Mouse (Mus musculus) ES-E14 (cell line): ENCODE results near the gene Celsr1. TPM values are rescaled to one million over a fixed set of nuclear protein-coding genes. Genes with fewer than 3 reads are reported as not detected.

ENCODE experiments used
- DNase-seq: peaks from one replicate; pipeline ENCODE4 v3.0.0-alpha.2; 2013; ENCODE audit warnings: low read depth, low spot score
- H3K27ac ChIP-seq: 2 replicates; pipeline ENCODE4 v1.5.1; 2012; ENCODE audit warnings: low read depth, mild to moderate bottlenecking, low read length, moderate library complexity, mixed read lengths; ENCODE audit not compliant: poor library complexity, insufficient read depth, severe bottlenecking
- H3K36me3 ChIP-seq: 2 replicates; pipeline ENCODE4 v1.6.1; 2012; ENCODE audit warnings: mild to moderate bottlenecking, low read length, moderate library complexity, mixed read lengths; ENCODE audit not compliant: control insufficient read depth, poor library complexity, insufficient read depth, severe bottlenecking
- H3K4me1 ChIP-seq, 2 experiments: fragments of 150-350 bp in 1 of 2; sonication (generic) in 1 of 2; 2 replicates each; pipeline ENCODE4 v1.6.1; 2012; ENCODE audit warnings: low read length in 2 of 2, mild to moderate bottlenecking in 1 of 2, mixed read lengths in 1 of 2; ENCODE audit not compliant: control insufficient read depth in 2 of 2, insufficient read depth in 2 of 2, poor library complexity in 1 of 2
- H3K4me3 ChIP-seq, 2 experiments: fragments of 150-350 bp in 1 of 2; sonication (generic) in 1 of 2; 2 replicates each; pipeline ENCODE4 v1.5.1; 2012; ENCODE audit warnings: low read length in 2 of 2, low read depth in 1 of 2, mild to moderate bottlenecking in 1 of 2, mixed read lengths in 1 of 2; ENCODE audit not compliant: insufficient read depth in 1 of 2, poor library complexity in 1 of 2, severe bottlenecking in 1 of 2
- H3K9ac ChIP-seq: 2 replicates; pipeline ENCODE4 v1.6.1; 2012; ENCODE audit warnings: low read depth, mild to moderate bottlenecking, low read length, mixed read lengths; ENCODE audit not compliant: poor library complexity, insufficient read depth, severe bottlenecking
- H3K9me3 ChIP-seq: fragments of 150-350 bp; sonication (generic); 2 replicates; pipeline ENCODE4 v1.6.1; 2012; ENCODE audit warnings: low read depth, mild to moderate bottlenecking, low read length; ENCODE audit not compliant: control insufficient read depth, insufficient read depth
- CHD2 ChIP-seq: IDR thresholded peaks from 2 replicates; pipeline ENCODE4 v1.6.1; 2014; ENCODE audit warnings: mild to moderate bottlenecking, low read depth, low read length, inconsistent platforms
- HCFC1 ChIP-seq: IDR thresholded peaks from 2 replicates; pipeline ENCODE4 v1.6.1; 2012; ENCODE audit warnings: low read length, inconsistent platforms, borderline replicate concordance; ENCODE audit not compliant: insufficient read depth
- MAFK ChIP-seq: IDR thresholded peaks from 2 replicates; pipeline ENCODE4 v1.6.1; 2014; ENCODE audit warnings: mild to moderate bottlenecking, low read depth, low read length, inconsistent platforms; ENCODE audit not compliant: insufficient read depth
- ZC3H11A ChIP-seq: IDR thresholded peaks from 2 replicates; pipeline ENCODE4 v1.6.1; 2012; ENCODE audit warnings: low read depth, mild to moderate bottlenecking, inconsistent platforms, low read length, borderline replicate concordance
- ZNF384 ChIP-seq: IDR thresholded peaks from 2 replicates; pipeline ENCODE4 v1.6.1; 2012; ENCODE audit warnings: low read depth, low read length, inconsistent platforms
- in situ Hi-C, 2 experiments: fragments of 600-800 bp; cut with MboI; formaldehyde crosslinking; loops; one replicate each; pipeline ENCODE4 v1.15.1; 2025; ENCODE audit warnings: low sequenced_read_pairs in 2 of 2, inconsistent platforms in 1 of 2; ENCODE audit not compliant: unreplicated experiment in 2 of 2
- total RNA-seq: library from RNA; depleted of rRNA; stranded (reverse); fragments of 300-350 nt; gene quantifications from 2 replicates; pipeline ENCODE4 v1.2.3, GENCODE M21; 2012

The Celsr1 gene
- total RNA-seq, 1 experiment, result 12.6 TPM

DNA sequence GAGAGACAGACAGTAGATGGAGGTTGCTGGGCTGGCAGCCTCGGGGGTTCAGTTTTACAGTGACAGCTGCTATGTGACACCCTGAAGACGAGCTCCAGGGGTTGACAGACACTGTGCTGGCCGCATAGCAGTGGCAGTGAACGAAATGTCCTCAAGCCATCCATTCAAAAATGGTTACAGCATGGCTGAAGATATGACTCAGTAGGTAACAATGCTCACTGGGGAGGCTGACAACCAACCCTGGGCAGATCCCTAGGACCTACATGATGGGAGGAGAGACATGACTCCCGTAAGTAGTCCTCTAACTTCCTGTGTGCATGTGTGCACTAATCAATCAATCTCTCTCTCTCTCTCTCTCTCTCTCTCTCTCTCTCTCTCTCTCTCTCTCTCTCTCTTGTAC lies 45.7 kb downstream of the Celsr1 start:
- no peaks in the 10 kb centered on the region for H3K9me3 ChIP-seq
- H3K4me1 ChIP-seq, result peaks cover 0 to 5% of the 10 kb centered on the region in 2 experiments; a peak in 2 of 4 replicates
- H3K36me3 ChIP-seq, result no peaks in the 10 kb centered on the region
- TF ChIP-seq ZC3H11A, result no peak
- TF ChIP-seq HCFC1, result no peak
- no peak for TF ChIP-seq MAFK
- TF ChIP-seq CHD2, result no peak
- TF ChIP-seq ZNF384, result no peak
- no peak for DNase-seq
- no peak overlapping the region for H3K9ac ChIP-seq
- H3K4me3 ChIP-seq, result no peak overlapping the region
- no peak overlapping the region for H3K27ac ChIP-seq
- in situ Hi-C loops, result no loop called here

DNA sequence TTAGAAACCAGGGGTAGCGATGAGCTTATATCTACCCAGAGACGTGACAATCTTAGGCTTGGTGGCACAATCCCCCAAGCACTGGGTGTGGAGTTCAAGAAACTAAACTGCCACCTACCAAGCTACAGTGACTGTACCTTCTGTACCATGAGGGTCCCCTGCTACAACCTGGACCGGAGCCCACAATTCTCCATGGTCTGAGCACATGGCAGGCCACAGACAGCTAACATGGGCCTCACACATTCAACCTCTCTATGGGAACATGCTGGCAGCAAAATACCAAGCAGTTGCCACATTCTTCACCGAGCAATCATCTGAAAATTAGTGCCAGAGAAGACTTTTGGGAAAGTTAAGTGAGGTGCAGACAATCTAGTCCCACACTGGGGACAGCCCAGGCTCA lies 47.4 kb downstream of the Celsr1 start:
- DNase-seq, result no peak
- peaks cover 0 to 4% of the 10 kb centered on the region in 2 experiments; a peak in 2 of 4 replicates for H3K4me1 ChIP-seq
- no peak overlapping the region for H3K9ac ChIP-seq
- in situ Hi-C loops, result no loop called here
- H3K27ac ChIP-seq, result no peak overlapping the region
- H3K4me3 ChIP-seq, result no peak overlapping the region
- H3K9me3 ChIP-seq, result no peaks in the 10 kb centered on the region
- H3K36me3 ChIP-seq, result no peaks in the 10 kb centered on the region
- TF ChIP-seq ZNF384 (no peak), HCFC1 (no peak), MAFK (no peak), CHD2 (no peak), ZC3H11A (no peak)

DNA sequence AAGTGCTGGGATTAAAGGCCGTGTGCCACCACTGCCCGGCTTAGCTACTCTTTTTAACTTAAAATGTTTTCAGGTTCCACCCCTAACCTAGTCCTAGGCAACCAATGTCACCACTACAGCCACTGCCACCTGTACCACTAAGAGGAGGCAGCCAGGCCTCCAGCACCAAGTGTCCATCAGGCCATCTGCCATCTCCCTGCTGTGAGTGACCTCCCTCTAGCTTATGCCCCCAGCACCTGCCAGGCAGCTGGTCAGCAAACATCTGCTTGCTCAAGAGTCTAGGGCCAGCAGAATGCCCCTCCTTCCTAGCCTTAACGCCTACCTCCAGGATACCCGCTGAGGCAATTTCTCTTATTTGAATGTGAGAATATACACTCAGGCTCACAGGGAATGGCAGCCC lies 48.0 kb downstream of the Celsr1 start:
- Histone ChIP-seq H3K27ac (no peak overlapping the region), H3K9me3 (no peaks in the 10 kb centered on the region), H3K4me3 (no peak overlapping the region), H3K4me1 (peaks cover 0 to 4% of the 10 kb centered on the region in 2 experiments; a peak in 1 of 4 replicates), H3K9ac (no peak overlapping the region), H3K36me3 (no peaks in the 10 kb centered on the region)
- DNase-seq, result no peak
- in situ Hi-C loops, result no loop called here
- no peak for TF ChIP-seq ZC3H11A
- TF ChIP-seq ZNF384, result no peak

DNA sequence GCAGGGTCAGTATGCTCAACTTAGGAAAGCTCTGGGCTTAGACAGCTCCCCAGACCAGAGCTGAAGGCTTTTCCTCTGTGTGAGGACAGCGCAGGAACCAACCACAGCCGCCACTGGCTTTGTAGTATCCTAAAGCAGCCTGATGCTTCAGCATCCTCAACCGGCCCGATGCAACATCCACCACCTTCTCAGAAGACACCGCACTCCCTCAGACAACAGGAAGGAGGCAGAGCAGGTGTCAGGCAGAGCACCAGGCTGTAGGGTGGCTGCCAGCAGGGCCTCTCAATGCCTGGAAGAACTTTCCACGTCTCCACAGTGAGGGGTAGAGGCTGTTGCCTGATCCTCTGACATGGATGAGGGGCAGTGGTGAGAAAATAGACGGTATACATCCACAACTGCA lies 50.4 kb downstream of the Celsr1 start:
- TF ChIP-seq HCFC1 (no peak), MAFK (no peak), CHD2 (no peak), ZNF384 (no peak), ZC3H11A (no peak)
- in situ Hi-C loops, result no loop called here
- Histone ChIP-seq H3K9ac (no peak overlapping the region), H3K4me3 (no peak overlapping the region), H3K27ac (no peak overlapping the region), H3K9me3 (no peaks in the 10 kb centered on the region), H3K36me3 (peaks cover 4% of the 10 kb centered on the region; the same call in 1 of the 2 replicates), H3K4me1 (peaks cover 0 to 7% of the 10 kb centered on the region in 2 experiments; a peak in 1 of 4 replicates)
- DNase-seq, result no peak

DNA sequence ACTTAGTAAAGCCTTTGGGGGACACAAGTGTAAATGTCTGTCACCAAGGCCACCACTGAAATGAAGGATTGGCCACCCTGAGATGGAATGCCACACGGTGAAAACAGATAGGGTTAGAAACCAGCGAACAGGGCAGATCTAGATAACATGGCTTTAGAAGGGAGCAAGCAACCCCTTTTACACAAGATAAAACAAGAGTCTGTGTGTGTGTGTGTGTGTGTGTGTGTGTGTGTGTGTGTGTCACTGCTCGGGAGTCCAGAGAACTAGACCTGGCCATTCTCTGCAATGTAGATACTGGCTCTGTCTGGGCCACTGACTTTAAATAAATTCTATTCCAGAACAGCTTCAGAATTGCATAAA lies 51.2 kb downstream of the Celsr1 start:
- H3K27ac ChIP-seq, result no peak overlapping the region
- no peak for DNase-seq
- in situ Hi-C loops, result no loop called here
- no peak overlapping the region for H3K9ac ChIP-seq
- no peaks in the 10 kb centered on the region for H3K9me3 ChIP-seq
- no peak for TF ChIP-seq MAFK
- no peak for TF ChIP-seq ZNF384
- TF ChIP-seq CHD2, result no peak
- no peak for TF ChIP-seq ZC3H11A
- TF ChIP-seq HCFC1, result no peak
- peaks cover 4% of the 10 kb centered on the region; the same call in 1 of the 2 replicates for H3K36me3 ChIP-seq
- peaks cover 0 to 7% of the 10 kb centered on the region in 2 experiments; a peak in 1 of 4 replicates for H3K4me1 ChIP-seq
- H3K4me3 ChIP-seq, result no peak overlapping the region
